Comparison of ENCODE assay signal across 19 mouse cellular contexts in genomic region chr11:22621868-22622267, GRCm38 (mm10).
A peak's percentile ranks its signal among the peaks of the same experiment; 100 is the strongest.
DNase-seq lines count a peak whose midpoint lies in the region; ATAC-seq and TF ChIP-seq lines count a peak whose summit lies in the region.
"Had no signal": no experiment of that assay in that cellular context is flagged by ENCODE, and none has a peak within 500 bp of the region (broad histone marks: within the 10 kb centered on the region; RNA-seq: fewer than 3 reads in every experiment).

No protein-coding gene starts in this region.

- H3K4me1 ChIP-seq in kidney, embryonic 16.5 days (ENCODE audit: insufficient read depth, low read length), result peaks cover 4% of the 10 kb centered on the region; the same call in 1 of the 2 replicates
- peaks cover 11% of the 10 kb centered on the region; the same call in 1 of the 2 replicates for H3K4me1 ChIP-seq in kidney, embryonic 15.5 days
- no peaks in the 10 kb centered on the region; the same call in 1 of the 2 replicates for H3K4me1 ChIP-seq in embryonic facial prominence, embryonic 14.5 days (ENCODE audit: control insufficient read depth, insufficient read depth, low read length)
- H3K4me1 ChIP-seq in lung, postnatal 0 days (ENCODE audit: insufficient read depth, low read depth, low read length), result peaks cover 2% of the 10 kb centered on the region; the same call in 1 of the 2 replicates
- no peaks in the 10 kb centered on the region for H3K4me1 ChIP-seq in stomach, postnatal 0 days (replicated peaks; ENCODE audit: control insufficient read depth, insufficient read depth)
- H3K4me1 ChIP-seq in hindbrain, embryonic 13.5 days (replicated peaks), result peaks cover 4% of the 10 kb centered on the region; the same call in 1 of the 2 replicates

- ATAC-seq in kidney, embryonic 16.5 days (ENCODE audit: low FRiP score, low TSS enrichment), result 0 out of 2 replicates have a peak, but pooled peaks have one; percentile 7
- no peak for ATAC-seq in kidney, embryonic 15.5 days (replicated peaks; ENCODE audit: low FRiP score)
- peak; percentile 37; the same call in 1 of the 2 replicates for ATAC-seq in embryonic facial prominence, embryonic 14.5 days (ENCODE audit: low read depth)
- peak; percentile 85 for ATAC-seq in lung, postnatal 0 days
- peak; percentile 47; the same call in 1 of the 2 replicates for ATAC-seq in stomach, postnatal 0 days (ENCODE audit: low FRiP score, low TSS enrichment)
- no peak for ATAC-seq in hindbrain, embryonic 13.5 days (ENCODE audit: low FRiP score)
- ATAC-seq: forebrain, embryonic 15.5 days; inflammation-experienced regulatory T-cells, adult 6 months; midbrain, embryonic 16.5 days had no signal

- peak; percentile 93 for TF ChIP-seq EP300 in lung, postnatal 0 days (IDR thresholded peaks at IDR 0.05)
- no peak for TF ChIP-seq EP300 in stomach, postnatal 0 days (optimal IDR thresholded peaks at IDR 0.05)

- no peak overlapping the region for H3K27ac ChIP-seq in kidney, embryonic 16.5 days (ENCODE audit: low read length)
- H3K27ac ChIP-seq in kidney, embryonic 15.5 days, result no peak overlapping the region
- peak overlapping the region; percentile 58 for H3K27ac ChIP-seq in embryonic facial prominence, embryonic 14.5 days (replicated peaks; ENCODE audit: low read depth, low read length)
- peak overlapping the region; percentile 83 for H3K27ac ChIP-seq in lung, postnatal 0 days (ENCODE audit: low read length)
- peak overlapping the region; percentile 75 for H3K27ac ChIP-seq in stomach, postnatal 0 days (replicated peaks)
- no peak overlapping the region for H3K27ac ChIP-seq in hindbrain, embryonic 13.5 days
- H3K27ac ChIP-seq: forebrain, embryonic 15.5 days; hindbrain, embryonic 10.5 days had no signal

- H3K4me3 ChIP-seq in kidney, embryonic 16.5 days (ENCODE audit: low read length), result no peak overlapping the region
- no peak overlapping the region for H3K4me3 ChIP-seq in kidney, embryonic 15.5 days (replicated peaks)
- H3K4me3 ChIP-seq in embryonic facial prominence, embryonic 14.5 days (ENCODE audit: low read depth, low read length), result no peak overlapping the region
- H3K4me3 ChIP-seq in lung, postnatal 0 days (ENCODE audit: low read depth, low read length), result no peak overlapping the region
- H3K4me3 ChIP-seq in stomach, postnatal 0 days (ENCODE audit: low read depth, low read length), result no peak overlapping the region
- no peak overlapping the region for H3K4me3 ChIP-seq in hindbrain, embryonic 13.5 days
- H3K4me3 ChIP-seq: forebrain, embryonic 15.5 days; heart, embryonic 13.5 days; hindbrain, embryonic 10.5 days had no signal

- no peak overlapping the region for H3K4me2 ChIP-seq in kidney, embryonic 16.5 days (replicated peaks; ENCODE audit: low read depth, low read length)
- H3K4me2 ChIP-seq in kidney, embryonic 15.5 days, result no peak overlapping the region
- H3K4me2 ChIP-seq in embryonic facial prominence, embryonic 14.5 days (ENCODE audit: low read depth, low read length), result no peak overlapping the region
- no peak overlapping the region for H3K4me2 ChIP-seq in lung, postnatal 0 days (replicated peaks; ENCODE audit: low read depth, low read length)
- no peak overlapping the region for H3K4me2 ChIP-seq in stomach, postnatal 0 days (replicated peaks; ENCODE audit: low read depth)
- H3K4me2 ChIP-seq in hindbrain, embryonic 13.5 days, result no peak overlapping the region
- H3K4me2 ChIP-seq: forebrain, embryonic 15.5 days; heart, embryonic 13.5 days had no signal

- no peaks in the 10 kb centered on the region for H3K9me3 ChIP-seq in kidney, embryonic 16.5 days (ENCODE audit: low read length)
- H3K9me3 ChIP-seq in kidney, embryonic 15.5 days (replicated peaks), result no peaks in the 10 kb centered on the region
- no peaks in the 10 kb centered on the region for H3K9me3 ChIP-seq in embryonic facial prominence, embryonic 14.5 days (ENCODE audit: control insufficient read depth, low read length)
- no peaks in the 10 kb centered on the region for H3K9me3 ChIP-seq in lung, postnatal 0 days (ENCODE audit: low read length)
- no peaks in the 10 kb centered on the region for H3K9me3 ChIP-seq in stomach, postnatal 0 days (ENCODE audit: control insufficient read depth, low read length)
- H3K9me3 ChIP-seq in hindbrain, embryonic 13.5 days, result no peaks in the 10 kb centered on the region
- H3K9me3 ChIP-seq: forebrain, embryonic 15.5 days; heart, embryonic 13.5 days; hindbrain, embryonic 10.5 days had no signal

- no peak for DNase-seq in embryonic facial prominence, embryonic 14.5 days (ENCODE audit: low spot score)
- peak; percentile 83 for DNase-seq in lung, postnatal 0 days (ENCODE audit: low spot score)
- no peak for DNase-seq in stomach, postnatal 0 days (ENCODE audit: low spot score)
- no peak for DNase-seq in embryo, embryonic 9.5 days (ENCODE audit: extremely low spot score)
- DNase-seq in thymus, postnatal 14 days, result no peak
- DNase-seq: cerebellum, adult 9-11 months; kidney, adult 9 months; layer of hippocampus, postnatal 36 days; left cerebral cortex, postnatal 4 days; right cerebral cortex, adult 18-20 months; thymus, postnatal 25 days had no signal

- H3K27me3 ChIP-seq in kidney, embryonic 16.5 days (ENCODE audit: insufficient read depth, low read length), result no peaks in the 10 kb centered on the region
- H3K27me3 ChIP-seq in kidney, embryonic 15.5 days, result no peaks in the 10 kb centered on the region
- H3K27me3 ChIP-seq in embryonic facial prominence, embryonic 14.5 days (replicated peaks; ENCODE audit: control insufficient read depth, insufficient read depth, low read length), result no peaks in the 10 kb centered on the region
- H3K27me3 ChIP-seq in lung, postnatal 0 days (replicated peaks; ENCODE audit: insufficient read depth, low read length), result no peaks in the 10 kb centered on the region
- H3K27me3 ChIP-seq in stomach, postnatal 0 days (ENCODE audit: control insufficient read depth, insufficient read depth, low read length), result no peaks in the 10 kb centered on the region
- H3K27me3 ChIP-seq in hindbrain, embryonic 13.5 days, result no peaks in the 10 kb centered on the region
- H3K27me3 ChIP-seq: forebrain, embryonic 15.5 days; heart, embryonic 13.5 days had no signal

- no peaks in the 10 kb centered on the region for H3K36me3 ChIP-seq in kidney, embryonic 16.5 days (ENCODE audit: insufficient read depth, low read length)
- no peaks in the 10 kb centered on the region for H3K36me3 ChIP-seq in kidney, embryonic 15.5 days
- no peaks in the 10 kb centered on the region for H3K36me3 ChIP-seq in embryonic facial prominence, embryonic 14.5 days (ENCODE audit: control insufficient read depth, insufficient read depth, low read length)
- H3K36me3 ChIP-seq in lung, postnatal 0 days (ENCODE audit: insufficient read depth, low read length), result no peaks in the 10 kb centered on the region
- H3K36me3 ChIP-seq in stomach, postnatal 0 days (ENCODE audit: control insufficient read depth, insufficient read depth, low read length), result no peaks in the 10 kb centered on the region
- H3K36me3 ChIP-seq in hindbrain, embryonic 13.5 days, result no peaks in the 10 kb centered on the region
- H3K36me3 ChIP-seq: forebrain, embryonic 15.5 days; heart, embryonic 13.5 days; hindbrain, embryonic 10.5 days had no signal

- TF ChIP-seq CTCF in lung, postnatal 0 days (IDR thresholded peaks at IDR 0.05), result no peak
- no peak for TF ChIP-seq CTCF in stomach, postnatal 0 days (IDR thresholded peaks at IDR 0.05; ENCODE audit: low read depth)

- WGBS in kidney, embryonic 16.5 days, result 48% methylated on average over 6 of the region's 6 CpGs
- WGBS in kidney, embryonic 15.5 days, result 46% methylated on average over 6 of the region's 6 CpGs
- WGBS in embryonic facial prominence, embryonic 14.5 days, result 50% methylated on average over 6 of the region's 6 CpGs
- WGBS in lung, postnatal 0 days, result 49% methylated on average over 6 of the region's 6 CpGs
- WGBS in stomach, postnatal 0 days, result 43% methylated on average over 6 of the region's 6 CpGs
- 77% methylated on average over 6 of the region's 6 CpGs for WGBS in hindbrain, embryonic 13.5 days

- no peak overlapping the region for H3K9ac ChIP-seq in kidney, embryonic 16.5 days (replicated peaks; ENCODE audit: low read length)
- H3K9ac ChIP-seq in kidney, embryonic 15.5 days, result no peak overlapping the region
- no peak overlapping the region for H3K9ac ChIP-seq in embryonic facial prominence, embryonic 14.5 days (ENCODE audit: low read depth, low read length)
- no peak overlapping the region for H3K9ac ChIP-seq in lung, postnatal 0 days (replicated peaks; ENCODE audit: low read depth)
- no peak overlapping the region for H3K9ac ChIP-seq in stomach, postnatal 0 days (ENCODE audit: low read length)
- no peak overlapping the region for H3K9ac ChIP-seq in hindbrain, embryonic 13.5 days
- H3K9ac ChIP-seq: forebrain, embryonic 15.5 days; heart, embryonic 13.5 days had no signal

Comparison
In these comparisons a context has a peak if more than half of its experiments do, and no peak if none do; other contexts are left out.
1. ATAC-seq: peak in kidney, embryonic 16.5 days (single experiment), embryonic facial prominence, embryonic 14.5 days (single experiment), lung, postnatal 0 days (single experiment) and stomach, postnatal 0 days (single experiment); none in kidney, embryonic 15.5 days (single experiment) and hindbrain, embryonic 13.5 days (single experiment).
2. H3K27ac ChIP-seq: peak in embryonic facial prominence, embryonic 14.5 days (single experiment), lung, postnatal 0 days (single experiment) and stomach, postnatal 0 days (single experiment); none in kidney, embryonic 16.5 days (single experiment), kidney, embryonic 15.5 days (single experiment) and hindbrain, embryonic 13.5 days (single experiment).